Mouse (Mus musculus) cerebellum, adult 9-11 months (tissue): ENCODE data around the gene Smim12.

Experiments
- DNase-seq: peaks from one replicate; pipeline ENCODE4 v3.0.0; 2022

Smim12 gene

GRCm38 (mm10) chr4:127235742-127236487 lies 7.7 kb upstream of the Smim12 start:
- peak; percentile 85 for DNase-seq

- DNase-seq, result peak; percentile 64
These were observed 7.0 kb upstream of the Smim12 start for GRCm38 (mm10) chr4:127236631-127237030.

GRCm38 (mm10) chr4:127237271-127237670 lies 6.3 kb upstream of the Smim12 start:
- DNase-seq, result peak; percentile 21

GRCm38 (mm10) chr4:127242696-127243095 lies 888 bp upstream of the Smim12 start:
- DNase-seq, result peak; percentile 21

DNA sequence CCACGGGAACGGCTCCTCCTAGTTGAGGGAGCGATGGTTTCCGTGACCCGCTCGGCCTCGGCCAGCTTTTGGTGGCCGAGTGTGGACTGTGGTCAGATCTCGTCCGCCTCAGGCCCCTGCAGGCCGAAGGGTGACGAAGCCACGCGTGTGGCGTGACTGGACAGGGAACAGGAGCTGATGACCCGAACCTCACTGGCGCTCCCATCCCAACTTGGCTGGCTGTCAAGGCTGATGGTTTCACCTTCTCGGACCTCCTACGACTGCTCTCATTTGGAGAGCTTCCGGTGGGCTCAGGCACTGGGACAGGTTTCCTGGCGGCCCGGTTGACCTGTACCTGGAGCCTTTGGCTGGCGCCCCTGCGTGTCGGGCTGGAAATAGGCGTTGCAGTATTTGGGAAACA lies 369 bp downstream of the Smim12 start:
- no peak for DNase-seq

- peak; percentile 92 for DNase-seq
These were observed 6.2 kb downstream of the Smim12 start for GRCm38 (mm10) chr4:127249701-127250349.

DNA sequence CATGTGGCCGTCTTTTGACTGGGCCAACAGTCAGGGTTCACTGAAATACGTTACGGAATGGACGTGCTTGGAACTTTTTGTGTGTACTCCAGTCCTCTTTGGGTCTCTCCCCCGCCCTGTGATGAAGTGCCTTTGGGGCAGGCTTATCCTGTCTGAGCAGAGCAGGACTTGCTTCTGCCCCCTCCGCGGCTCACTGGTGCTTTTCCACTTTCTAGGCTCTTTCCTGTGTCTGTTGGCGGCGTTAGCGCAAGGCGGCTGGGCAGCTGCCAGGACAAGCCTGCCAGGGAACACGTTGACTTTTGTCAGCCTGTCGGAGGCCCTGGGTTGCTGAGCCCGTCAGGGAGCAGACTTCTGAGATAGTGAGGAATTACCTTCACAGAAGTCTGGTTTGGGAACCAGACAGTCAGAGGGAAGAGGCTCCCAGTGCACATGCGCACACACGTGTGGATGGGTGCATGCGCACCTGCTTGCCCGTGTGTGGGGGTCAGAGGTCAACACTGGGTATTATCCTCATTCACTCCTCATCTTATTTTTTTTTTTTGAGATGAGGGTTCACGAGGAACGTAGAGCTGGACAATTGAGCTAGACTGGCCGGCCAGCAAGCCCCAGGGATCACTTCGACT lies 8.5 kb downstream of the Smim12 start:
- peak; percentile 75 for DNase-seq

- DNase-seq, result no peak
These were observed 13.2 kb downstream of the Smim12 start for GRCm38 (mm10) chr4:127256739-127257138.

- no peak for DNase-seq
These were observed 14.8 kb downstream of the Smim12 start for GRCm38 (mm10) chr4:127258186-127258897.

DNA sequence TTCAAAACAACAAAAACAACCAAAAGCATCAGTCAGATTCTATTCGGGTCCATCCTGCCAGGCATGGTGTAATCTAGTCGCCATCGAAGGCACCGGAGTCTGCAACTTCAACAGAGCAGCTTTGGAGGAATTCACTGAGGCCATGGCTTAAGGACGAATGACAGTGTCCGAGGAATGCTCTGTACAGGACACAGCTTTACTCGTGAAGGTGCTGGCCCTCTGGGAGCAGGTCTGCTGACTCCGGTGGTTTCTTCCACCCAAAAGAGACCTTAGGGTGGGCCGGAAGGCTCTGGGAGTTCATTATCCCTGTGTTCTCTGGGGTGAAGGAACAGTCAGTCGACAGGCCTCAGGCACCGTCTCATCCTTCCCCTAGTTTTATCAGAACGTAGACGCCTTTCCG lies 18.0 kb downstream of the Smim12 start:
- DNase-seq, result no peak

DNA sequence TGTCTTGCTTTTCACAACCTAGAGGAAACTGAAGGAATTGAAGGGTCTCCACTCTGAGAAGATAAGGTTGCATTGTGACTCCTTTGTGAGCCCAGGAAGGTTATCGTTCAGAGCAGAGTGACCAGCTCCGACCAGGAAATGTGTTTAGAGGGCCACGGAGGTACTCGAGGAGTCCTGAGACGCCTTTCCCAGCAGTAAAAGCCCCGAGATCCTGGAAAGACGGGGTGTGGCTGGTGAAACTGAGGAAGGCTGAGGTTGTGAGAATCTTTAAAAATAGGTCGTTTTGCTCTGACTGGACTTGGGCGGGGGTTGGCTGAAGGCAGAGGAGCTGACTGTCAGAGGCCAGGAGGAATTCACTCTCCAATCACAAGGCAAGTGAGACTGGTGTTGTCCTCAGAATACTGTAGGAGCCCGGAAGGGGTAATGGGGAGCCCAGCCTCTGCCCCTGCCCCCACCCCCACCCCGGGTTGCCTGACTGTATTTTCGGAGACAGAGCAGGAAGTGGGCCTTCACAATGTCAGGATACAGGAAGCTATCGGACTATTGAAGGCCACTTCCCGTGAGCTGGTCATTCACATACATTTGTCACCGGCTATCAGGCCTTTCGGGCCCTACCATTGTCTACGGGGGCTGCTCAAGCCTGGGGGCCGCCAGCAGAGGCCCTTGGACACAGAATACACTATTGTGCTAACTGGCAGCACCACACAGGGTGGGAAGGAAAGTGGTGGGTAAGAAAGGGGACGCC lies 20.0 kb downstream of the Smim12 start:
- DNase-seq, result no peak

GRCm38 (mm10) chr4:127264183-127264554 lies 20.6 kb downstream of the Smim12 start:
- DNase-seq, result no peak

GRCm38 (mm10) chr4:127278451-127279001 lies 34.9 kb downstream of the Smim12 start:
- no peak for DNase-seq

GRCm38 (mm10) chr4:127279241-127279640 lies 35.7 kb downstream of the Smim12 start:
- DNase-seq, result no peak

GRCm38 (mm10) chr4:127286907-127287306 lies 43.3 kb downstream of the Smim12 start:
- no peak for DNase-seq

- no peak for DNase-seq
These were observed 45.5 kb downstream of the Smim12 start for GRCm38 (mm10) chr4:127289039-127289548.

- DNase-seq, result no peak
These were observed 49.0 kb downstream of the Smim12 start for GRCm38 (mm10) chr4:127292631-127293030.
